Mouse (Mus musculus) gonadal fat pad, adult 2 months (tissue): ENCODE results near the gene Rap1b. TPM values are rescaled to one million over a fixed set of nuclear protein-coding genes. Genes with fewer than 3 reads are reported as not detected.

Experiments
- DNase-seq: peaks from one replicate; pipeline ENCODE4 v3.0.0-alpha.2; 2012; ENCODE audit warnings: low read depth
- polyA plus RNA-seq: library from polyadenylated mRNA; depleted of rRNA; stranded (reverse); fragments of >200 nt; gene quantifications from 2 replicates; pipeline ENCODE4 v1.2.3, GENCODE M21; 2012; rRNA removed

The Rap1b gene
- polyA plus RNA-seq, 1 experiment, result 41.1 TPM

DNA sequence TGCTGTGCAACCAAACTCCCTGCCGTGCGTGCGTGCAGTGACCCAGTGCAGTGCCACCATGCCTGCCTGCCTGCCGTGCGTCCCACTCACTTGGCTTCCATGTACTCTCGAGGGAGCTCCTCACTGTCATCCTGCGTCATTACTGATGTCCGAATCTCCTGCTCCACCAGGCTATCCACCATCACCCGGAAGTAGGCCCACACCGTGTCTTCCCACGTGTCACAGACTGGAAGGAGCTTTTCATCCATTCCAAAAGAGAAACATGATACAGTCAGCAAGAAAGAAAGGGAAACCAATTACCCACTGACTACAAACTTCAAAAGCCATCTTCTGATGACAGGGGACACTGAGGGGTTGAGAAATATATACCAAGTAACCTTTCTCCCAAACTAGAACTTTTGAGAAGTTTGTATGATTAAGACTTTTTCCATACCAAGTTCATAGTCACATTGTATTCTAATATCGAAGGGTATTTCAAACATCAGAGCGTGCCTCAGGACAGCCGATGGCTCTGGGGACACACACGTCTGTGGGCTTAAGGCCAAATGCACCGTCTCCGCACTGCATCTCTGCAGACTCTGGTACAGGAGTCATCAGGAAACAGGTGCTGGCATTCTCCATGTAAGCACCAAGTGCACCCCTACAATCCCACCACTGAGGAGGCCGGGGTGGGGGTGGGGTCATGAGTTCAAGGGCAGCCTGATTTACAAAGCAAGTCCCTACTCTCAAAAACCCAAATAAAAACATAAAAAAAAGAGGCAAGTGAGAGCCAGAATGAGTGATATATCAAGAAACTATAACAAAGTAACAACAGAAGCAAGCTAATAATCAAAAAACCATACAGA, 75.3 kb downstream of the Rap1b start:
- no peak for DNase-seq

DNA sequence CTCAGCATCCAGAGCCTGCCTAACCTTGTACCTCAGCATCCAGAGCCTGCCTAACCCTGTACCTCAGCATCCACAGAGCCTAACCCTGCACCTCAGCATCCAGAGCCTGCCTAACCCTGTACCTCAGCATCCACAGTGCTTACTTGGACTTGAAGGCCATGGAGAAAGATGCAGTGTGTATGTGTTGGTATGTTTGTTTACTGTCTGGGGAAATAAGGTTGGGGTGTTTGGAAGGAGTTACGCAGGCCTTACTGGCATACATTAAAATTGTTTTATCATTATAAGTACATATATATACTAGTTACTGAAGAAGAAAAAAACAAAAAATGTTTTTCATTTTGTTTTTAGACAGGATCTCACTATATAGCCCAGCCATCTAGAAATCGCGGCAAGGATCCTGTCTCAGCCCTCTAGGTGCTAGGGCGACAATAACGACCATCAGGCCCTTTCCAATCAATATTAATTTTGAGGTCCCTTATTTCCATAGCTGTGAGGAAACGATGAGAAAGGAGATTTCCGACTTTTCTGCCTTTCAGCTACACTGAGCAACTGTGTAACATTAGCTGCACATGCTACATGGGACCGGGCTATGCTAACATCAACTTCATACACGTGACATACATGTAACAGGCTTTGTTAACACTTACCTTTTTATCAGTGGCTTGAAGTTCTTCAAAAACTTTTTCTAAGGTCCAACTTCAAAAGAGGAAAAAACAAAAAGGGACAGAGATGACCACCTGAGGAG, 76.1 kb downstream of the Rap1b start:
- no peak for DNase-seq

DNA sequence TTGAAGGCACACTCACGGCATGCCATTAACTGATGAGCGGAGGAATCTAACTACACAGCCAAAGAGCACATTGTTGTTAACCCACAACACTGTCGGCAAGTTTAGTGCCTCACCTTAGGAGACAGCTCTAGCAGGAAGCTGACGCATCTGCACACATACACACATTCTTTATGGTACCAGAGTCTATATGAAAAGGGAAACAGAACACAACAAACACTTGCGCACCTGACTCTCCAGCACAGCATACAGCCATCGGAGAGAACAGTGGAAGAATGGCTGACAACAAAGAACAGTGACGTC, 77.7 kb downstream of the Rap1b start:
- DNase-seq, result no peak

DNA sequence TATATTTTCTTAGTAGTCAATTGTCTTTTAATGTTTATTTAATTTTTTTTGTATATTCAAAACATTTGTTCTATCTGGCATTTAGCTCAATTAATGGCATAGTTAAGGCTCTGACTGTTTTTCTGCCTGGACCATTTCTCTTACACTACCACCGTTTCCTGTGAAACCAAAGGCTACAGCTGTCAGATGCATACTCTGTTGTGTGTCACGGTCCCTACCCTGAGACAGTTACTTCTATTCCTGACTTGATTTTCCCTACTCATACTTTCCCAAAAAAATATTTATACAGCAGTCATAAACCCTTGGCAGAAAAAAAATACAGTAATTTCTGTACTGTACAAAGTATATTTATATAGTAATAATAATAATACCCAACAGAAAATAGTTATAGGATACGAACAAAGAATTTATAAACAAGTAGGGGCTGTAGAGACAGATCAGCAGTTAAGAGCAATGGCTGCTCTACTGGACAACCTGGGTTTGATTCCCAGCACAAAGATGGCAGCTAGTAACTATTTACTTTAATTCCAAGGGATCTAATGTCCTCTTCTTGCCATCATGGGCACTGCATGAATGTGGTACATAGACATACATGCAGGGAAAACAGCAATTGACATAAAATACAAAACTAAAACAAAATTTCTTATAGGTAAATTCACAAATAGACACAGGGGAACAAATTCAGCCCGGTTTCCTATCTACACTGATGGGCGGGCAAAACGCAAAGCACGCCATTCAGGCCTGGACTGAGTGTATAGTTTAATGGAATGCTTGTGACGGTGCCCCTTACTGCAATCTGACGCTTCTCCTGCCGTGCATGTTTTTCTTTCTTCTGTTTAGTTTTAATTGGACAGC, 78.3 kb downstream of the Rap1b start:
- DNase-seq, result no peak

DNA sequence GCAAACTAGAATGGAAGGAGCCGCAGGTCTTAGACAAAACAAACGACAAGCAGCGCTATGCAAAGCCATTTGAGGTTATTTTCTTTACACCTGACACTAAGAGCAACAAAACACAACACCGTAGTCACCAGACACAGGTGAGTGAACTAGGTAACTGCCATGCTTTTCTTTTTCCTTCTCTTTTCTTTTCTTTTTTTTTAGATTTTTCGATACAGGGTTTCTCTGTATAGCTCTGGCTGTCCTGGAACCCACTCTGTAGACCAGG, 79.0 kb downstream of the Rap1b start:
- DNase-seq, result no peak

DNA sequence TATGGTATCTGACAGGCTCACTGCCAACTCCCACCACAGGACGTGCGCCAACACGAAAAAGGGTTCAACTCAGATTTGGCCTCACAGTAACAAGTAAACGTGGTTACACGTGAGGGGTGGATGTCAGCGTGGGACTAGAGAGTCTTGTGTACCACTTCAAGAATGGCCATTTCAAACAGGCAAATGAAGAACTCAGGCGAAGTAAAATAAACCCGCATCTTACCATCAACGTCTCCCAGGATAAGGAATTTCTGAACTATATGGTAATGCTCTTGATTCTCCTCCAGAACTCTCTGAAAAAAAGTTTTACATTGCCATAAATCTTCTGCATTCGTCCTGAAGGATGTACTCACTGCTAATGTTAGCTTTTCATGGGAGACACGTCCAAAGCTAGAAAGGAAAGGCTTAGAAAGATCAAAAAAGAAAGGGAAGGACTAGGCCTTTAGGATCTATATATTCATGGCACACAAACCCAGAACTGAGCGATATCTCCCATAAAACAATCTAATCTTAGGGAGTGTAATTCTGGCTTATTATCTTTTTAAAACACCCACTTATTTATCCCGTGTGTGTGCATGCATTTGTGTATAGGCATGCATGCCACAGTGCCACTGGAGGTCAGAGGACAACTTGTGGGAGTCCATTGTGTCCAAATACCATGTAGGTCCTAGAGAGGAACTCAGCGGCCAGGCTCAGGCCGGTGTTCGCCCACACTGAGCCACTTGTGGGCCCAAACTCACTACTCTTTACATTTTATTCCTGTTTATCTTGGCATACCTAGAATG, 79.5 kb downstream of the Rap1b start:
- DNase-seq, result no peak

DNA sequence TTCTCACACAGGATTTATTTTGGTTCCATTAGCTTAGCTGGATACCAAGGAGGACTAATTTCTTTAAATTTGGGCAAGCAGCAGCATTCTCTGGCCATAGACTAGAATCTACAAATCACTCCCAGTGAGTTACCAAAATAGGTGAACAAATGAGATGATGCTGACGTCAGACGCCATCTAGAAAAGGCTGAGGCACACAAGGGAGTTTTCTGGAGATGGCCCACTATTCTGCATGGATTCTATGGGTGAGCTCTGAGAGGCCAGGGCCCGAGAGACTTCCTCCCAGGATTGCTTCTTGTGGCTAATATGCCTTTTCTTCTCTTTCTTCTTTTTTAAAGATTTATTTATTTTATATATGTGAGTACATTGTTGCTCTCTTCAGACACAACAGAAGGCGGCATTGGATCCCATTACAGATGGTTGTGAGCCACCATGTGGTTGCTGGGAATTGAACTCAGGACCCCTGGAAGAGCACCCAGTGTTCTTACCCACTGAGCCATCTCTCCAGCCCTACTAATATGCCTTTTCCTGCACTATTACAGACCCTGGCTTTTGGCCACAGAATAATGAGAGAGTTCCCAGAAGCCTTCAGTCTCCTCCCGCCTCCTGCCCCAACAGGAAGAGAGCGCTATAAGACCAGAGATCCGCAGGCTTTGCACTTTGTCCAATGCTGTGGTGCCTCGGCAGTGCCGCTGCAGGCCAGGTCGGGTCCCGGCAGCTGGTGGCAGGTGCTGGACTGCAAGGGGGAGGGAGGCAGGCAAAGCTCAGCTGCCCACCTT, 80.5 kb downstream of the Rap1b start:
- no peak for DNase-seq

DNA sequence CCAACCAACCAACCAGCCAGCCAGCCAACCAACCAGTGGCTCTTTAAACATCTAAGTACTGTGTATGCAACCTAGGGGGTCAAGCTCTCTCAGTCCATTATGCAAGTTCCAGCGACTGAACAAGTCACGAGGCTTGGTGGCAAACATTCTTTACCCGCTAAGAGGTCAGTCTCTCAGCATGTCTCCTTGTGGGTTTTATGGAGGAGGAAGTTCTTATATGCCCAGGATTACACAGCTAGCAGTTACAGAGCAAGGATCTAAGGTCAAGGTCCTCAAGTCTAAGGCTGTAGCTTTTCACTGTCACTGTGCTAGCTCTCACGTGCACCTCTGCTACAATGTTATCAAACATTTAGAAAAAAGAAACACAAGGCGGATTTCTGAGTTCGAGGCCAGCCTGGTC, 81.2 kb downstream of the Rap1b start:
- no peak for DNase-seq

Other genes starting within 250 kb of the Rap1b start
- 8.0 and 13.7 TPM in 2 replicates for gene Cpm, start 216.5 kb downstream of the Rap1b start, polyA plus RNA-seq
- gene Mdm2, start 135.3 kb downstream of the Rap1b start, polyA plus RNA-seq, result 23.3 and 31.6 TPM in 2 replicates
- gene Slc35e3, start 99.7 kb downstream of the Rap1b start, polyA plus RNA-seq, result 8.2 and 8.3 TPM in 2 replicates
- 6.5 and 7.7 TPM in 2 replicates for gene Nup107, start 53.3 kb downstream of the Rap1b start, polyA plus RNA-seq